ENCODE assay signal across 15 mouse cellular contexts in the genomic region with DNA sequence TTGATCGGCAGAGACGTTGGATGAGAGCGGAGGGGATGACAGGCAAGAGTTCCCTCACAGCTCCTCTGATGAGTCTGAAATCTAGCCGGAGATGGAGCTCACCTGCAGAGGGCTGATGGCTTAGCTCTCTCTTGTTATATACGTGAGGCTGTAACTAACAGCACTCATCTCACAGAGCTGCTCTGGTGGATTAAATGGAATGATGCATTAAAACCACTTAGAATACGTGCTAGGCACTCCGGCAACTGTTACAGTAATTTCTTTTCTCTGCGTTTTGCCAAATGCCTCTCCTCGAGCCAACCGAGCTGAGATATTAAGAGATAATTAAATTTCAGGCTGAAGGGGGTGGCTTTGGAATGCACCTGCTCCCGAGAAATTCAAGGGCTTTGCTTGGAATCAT.
DNase-seq lines count a peak whose midpoint lies in the region; ATAC-seq and TF ChIP-seq lines count a peak whose summit lies in the region.
"Had no signal": no experiment of that assay in that cellular context is flagged by ENCODE, and none has a peak within 500 bp of the region (broad histone marks: within the 10 kb centered on the region; RNA-seq: fewer than 3 reads in every experiment).

No protein-coding gene starts in this region.

- no peak overlapping the region for H3K4me2 ChIP-seq in midbrain, embryonic 11.5 days
- no peak overlapping the region for H3K4me2 ChIP-seq in hindbrain, postnatal 0 days (ENCODE audit: low read depth, low read length)
- peak overlapping the region; percentile 22 for H3K4me2 ChIP-seq in neural tube, embryonic 15.5 days
- H3K4me2 ChIP-seq: neural tube, embryonic 12.5 days had no signal

- TF ChIP-seq CTCF in hindbrain, postnatal 0 days (IDR thresholded peaks at IDR 0.05; ENCODE audit: low read depth) = no peak

- no peaks in the 10 kb centered on the region for H3K36me3 ChIP-seq in midbrain, embryonic 11.5 days (ENCODE audit: control insufficient read depth, insufficient read depth, low read length)
- H3K36me3 ChIP-seq in midbrain, embryonic 10.5 days = no peaks in the 10 kb centered on the region
- H3K36me3 ChIP-seq in hindbrain, postnatal 0 days (ENCODE audit: insufficient read depth, low read length) = no peaks in the 10 kb centered on the region
- H3K36me3 ChIP-seq in neural tube, embryonic 15.5 days = no peaks in the 10 kb centered on the region
- H3K36me3 ChIP-seq: embryonic facial prominence, embryonic 10.5 days; neural tube, embryonic 12.5 days had no signal

- no peak for ATAC-seq in midbrain, embryonic 11.5 days (ENCODE audit: low FRiP score)
- ATAC-seq in hindbrain, postnatal 0 days = no peak; the same call in 1 of the 2 replicates
- peak; percentile 45; the same call in 1 of the 2 replicates for ATAC-seq in neural tube, embryonic 15.5 days (ENCODE audit: low FRiP score)

- H3K9ac ChIP-seq in midbrain, embryonic 11.5 days (ENCODE audit: low read length) = no peak overlapping the region
- H3K9ac ChIP-seq in hindbrain, postnatal 0 days (replicated peaks; ENCODE audit: low read length) = no peak overlapping the region
- no peak overlapping the region for H3K9ac ChIP-seq in neural tube, embryonic 15.5 days (replicated peaks)
- H3K9ac ChIP-seq: neural tube, embryonic 12.5 days had no signal

- H3K27me3 ChIP-seq in midbrain, embryonic 11.5 days (ENCODE audit: control insufficient read depth, insufficient read depth, low read length) = no peaks in the 10 kb centered on the region; the same call in 1 of the 2 replicates
- H3K27me3 ChIP-seq in midbrain, embryonic 10.5 days (ENCODE audit: low read depth, poor library complexity, severe bottlenecking) = no peaks in the 10 kb centered on the region
- no peaks in the 10 kb centered on the region for H3K27me3 ChIP-seq in hindbrain, postnatal 0 days (ENCODE audit: insufficient read depth, low read length)
- no peaks in the 10 kb centered on the region for H3K27me3 ChIP-seq in neural tube, embryonic 15.5 days (replicated peaks)
- H3K27me3 ChIP-seq: neural tube, embryonic 12.5 days had no signal

- H3K4me3 ChIP-seq in midbrain, embryonic 11.5 days (ENCODE audit: low read depth, low read length) = no peak overlapping the region
- H3K4me3 ChIP-seq in midbrain, embryonic 10.5 days = no peak overlapping the region
- no peak overlapping the region for H3K4me3 ChIP-seq in hindbrain, postnatal 0 days (ENCODE audit: low read length)
- H3K4me3 ChIP-seq in neural tube, embryonic 15.5 days (replicated peaks) = no peak overlapping the region
- H3K4me3 ChIP-seq: embryonic facial prominence, embryonic 10.5 days; heart, embryonic 10.5 days; neural tube, embryonic 12.5 days had no signal

- no peaks in the 10 kb centered on the region for H3K4me1 ChIP-seq in midbrain, embryonic 11.5 days (ENCODE audit: control insufficient read depth, insufficient read depth, low read length)
- 0 out of 2 replicates have a peak, but pooled peaks cover 5% of the 10 kb centered on the region for H3K4me1 ChIP-seq in midbrain, embryonic 10.5 days
- peaks cover 10% of the 10 kb centered on the region; the same call in 1 of the 2 replicates for H3K4me1 ChIP-seq in hindbrain, postnatal 0 days (ENCODE audit: insufficient read depth, low read length)
- peaks cover 29% of the 10 kb centered on the region for H3K4me1 ChIP-seq in neural tube, embryonic 15.5 days
- H3K4me1 ChIP-seq: embryonic facial prominence, embryonic 10.5 days had no signal

- 84% methylated on average over 11 of the region's 11 CpGs for WGBS in midbrain, embryonic 11.5 days
- 88% methylated on average over 11 of the region's 11 CpGs for WGBS in midbrain, embryonic 10.5 days
- 36% methylated on average over 11 of the region's 11 CpGs for WGBS in hindbrain, postnatal 0 days
- 39% methylated on average over 11 of the region's 11 CpGs for WGBS in neural tube, embryonic 15.5 days

- DNase-seq in cerebellum, postnatal 10 days = peak; percentile 39 to 44
- no peak for DNase-seq in cerebellum, adult 11-12 months
- DNase-seq in midbrain, embryonic 11.5 days (ENCODE audit: low spot score, missing footprints) = peak; percentile 56
- DNase-seq in midbrain, embryonic 10.5 days (ENCODE audit: low spot score) = no peak
- DNase-seq in hindbrain, postnatal 0 days (ENCODE audit: low spot score) = peak; percentile 27
- DNase-seq in retina, postnatal 1 day = no peak
- DNase-seq in right cerebral cortex, adult 2 months (ENCODE audit: low spot score in 2 of 2) = no peak
- DNase-seq: adrenal gland, adult 8-10 months; gastrocnemius, postnatal 36 days; heart, postnatal 10 days; lung, adult 18-20 months had no signal

- H3K9me3 ChIP-seq in midbrain, embryonic 11.5 days (ENCODE audit: control insufficient read depth, low read length) = no peaks in the 10 kb centered on the region
- no peaks in the 10 kb centered on the region for H3K9me3 ChIP-seq in midbrain, embryonic 10.5 days (replicated peaks)
- H3K9me3 ChIP-seq in hindbrain, postnatal 0 days (ENCODE audit: low read length) = no peaks in the 10 kb centered on the region
- no peaks in the 10 kb centered on the region for H3K9me3 ChIP-seq in neural tube, embryonic 15.5 days (replicated peaks)
- H3K9me3 ChIP-seq: embryonic facial prominence, embryonic 10.5 days; heart, embryonic 10.5 days; neural tube, embryonic 12.5 days had no signal

- no peak overlapping the region for H3K27ac ChIP-seq in midbrain, embryonic 11.5 days (ENCODE audit: low read depth, low read length)
- H3K27ac ChIP-seq in midbrain, embryonic 10.5 days (replicated peaks) = no peak overlapping the region
- H3K27ac ChIP-seq in hindbrain, postnatal 0 days = peak overlapping the region; percentile 36; the same call in 1 of the 2 replicates
- H3K27ac ChIP-seq in neural tube, embryonic 15.5 days (replicated peaks) = peak overlapping the region; percentile 63
- H3K27ac ChIP-seq: embryonic facial prominence, embryonic 10.5 days; heart, embryonic 10.5 days; neural tube, embryonic 12.5 days had no signal

Comparison
In these comparisons a context has a peak if more than half of its experiments do, and no peak if none do; other contexts are left out.
1. DNase-seq: peak in cerebellum, postnatal 10 days (2 of 2), midbrain, embryonic 11.5 days (single experiment) and hindbrain, postnatal 0 days (single experiment); none in cerebellum, adult 11-12 months (single experiment), midbrain, embryonic 10.5 days (single experiment), retina, postnatal 1 day (single experiment) and right cerebral cortex, adult 2 months (0 of 2).
2. H3K27ac ChIP-seq: peak in hindbrain, postnatal 0 days (single experiment) and neural tube, embryonic 15.5 days (single experiment); none in midbrain, embryonic 11.5 days (single experiment) and midbrain, embryonic 10.5 days (single experiment).